Mouse (Mus musculus) spleen, adult 18-20 months (tissue): ENCODE measurements at regions not wholly inside any gene's neighbourhood (a gene's known extent, or its start where the extent isn't known, plus 50 kb on each side); places are given as distances from the start of the nearest gene placed in this dataset.

Source experiments
- DNase-seq, 2 experiments: peaks; one replicate each; pipeline ENCODE4 v3.0.0; 2022; ENCODE audit warnings: mixed read lengths in 2 of 2

GRCm38 (mm10) chr5:111660447-111660846, 73.3 kb upstream of the Gm26897 start:
- no peak for DNase-seq

- no peak for DNase-seq
Measured at GRCm38 (mm10) chr5:111660968-111661367, 72.8 kb upstream of the Gm26897 start.

DNA sequence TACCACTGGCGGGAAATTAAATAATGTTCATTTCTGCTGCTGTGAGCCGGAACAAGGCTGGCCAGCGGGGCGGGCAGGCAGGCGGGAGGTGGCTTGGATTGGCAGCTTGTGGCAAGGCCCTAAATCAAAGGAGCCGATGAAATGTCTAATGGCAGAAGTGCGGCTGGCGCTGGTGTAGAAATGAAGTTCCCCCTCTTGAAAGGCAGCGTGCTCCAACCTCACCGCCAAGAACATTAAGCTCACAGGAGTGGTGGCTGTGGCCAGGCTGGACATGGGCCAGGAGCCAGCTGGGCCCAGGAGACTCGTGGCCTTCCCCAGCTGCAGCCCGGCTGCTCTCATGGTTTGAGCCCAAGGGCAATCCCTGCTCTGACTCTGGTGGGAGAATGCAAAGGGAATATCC, 71.8 kb upstream of the Gm26897 start:
- DNase-seq, result no peak

- DNase-seq, result no peak
Measured at GRCm38 (mm10) chr5:111663831-111664230, 69.9 kb upstream of the Gm26897 start.

DNA sequence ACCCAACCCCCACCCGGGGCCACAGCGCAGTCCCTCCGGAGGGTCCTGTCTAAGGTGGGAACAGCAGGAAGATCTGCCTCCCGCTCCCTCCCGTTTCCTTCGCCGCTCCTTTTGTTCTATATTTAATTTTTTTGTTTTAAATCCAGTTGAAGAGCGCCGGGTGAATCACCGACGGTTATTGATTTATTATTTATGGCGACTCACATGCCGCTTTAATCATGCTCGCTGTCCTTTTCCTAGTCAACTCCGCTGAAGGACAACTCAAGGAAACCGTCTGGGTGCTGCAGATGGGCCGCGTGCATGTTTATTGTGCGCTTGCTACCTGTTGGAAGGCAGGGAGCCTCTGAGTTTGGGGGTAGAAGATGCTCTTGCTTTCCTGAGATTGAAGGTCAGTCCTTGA, 68.3 kb upstream of the Gm26897 start:
- no peak for DNase-seq

GRCm38 (mm10) chr5:111666007-111666406, 67.7 kb upstream of the Gm26897 start:
- no peak for DNase-seq

- DNase-seq, result peak in 1 of 2 experiments; percentile 11
Measured at GRCm38 (mm10) chr5:111667901-111668300, 65.8 kb upstream of the Gm26897 start.

DNA sequence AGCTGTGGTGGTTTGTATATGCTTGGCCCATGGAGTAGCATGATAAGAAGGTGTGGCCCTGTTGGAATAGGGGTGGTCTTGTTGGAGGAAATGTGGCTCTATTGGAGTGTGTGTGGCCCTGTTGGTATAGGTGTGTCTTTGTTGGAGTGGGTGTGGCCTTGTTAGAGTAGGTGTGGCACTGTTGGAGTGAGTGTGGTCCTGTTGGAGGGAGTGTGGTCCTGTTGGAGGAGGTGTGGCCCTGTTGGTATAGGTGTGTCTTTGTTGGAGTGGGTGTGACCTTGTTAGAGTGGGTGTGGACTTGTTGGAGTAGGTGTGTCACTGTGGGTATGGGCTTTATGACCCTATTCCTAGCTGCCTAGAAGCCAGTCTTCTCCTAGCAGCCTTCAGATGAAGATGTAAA, 64.6 kb upstream of the Gm26897 start:
- no peak for DNase-seq

GRCm38 (mm10) chr5:111671762-111672161, 62.0 kb upstream of the Gm26897 start:
- DNase-seq, result no peak

DNA sequence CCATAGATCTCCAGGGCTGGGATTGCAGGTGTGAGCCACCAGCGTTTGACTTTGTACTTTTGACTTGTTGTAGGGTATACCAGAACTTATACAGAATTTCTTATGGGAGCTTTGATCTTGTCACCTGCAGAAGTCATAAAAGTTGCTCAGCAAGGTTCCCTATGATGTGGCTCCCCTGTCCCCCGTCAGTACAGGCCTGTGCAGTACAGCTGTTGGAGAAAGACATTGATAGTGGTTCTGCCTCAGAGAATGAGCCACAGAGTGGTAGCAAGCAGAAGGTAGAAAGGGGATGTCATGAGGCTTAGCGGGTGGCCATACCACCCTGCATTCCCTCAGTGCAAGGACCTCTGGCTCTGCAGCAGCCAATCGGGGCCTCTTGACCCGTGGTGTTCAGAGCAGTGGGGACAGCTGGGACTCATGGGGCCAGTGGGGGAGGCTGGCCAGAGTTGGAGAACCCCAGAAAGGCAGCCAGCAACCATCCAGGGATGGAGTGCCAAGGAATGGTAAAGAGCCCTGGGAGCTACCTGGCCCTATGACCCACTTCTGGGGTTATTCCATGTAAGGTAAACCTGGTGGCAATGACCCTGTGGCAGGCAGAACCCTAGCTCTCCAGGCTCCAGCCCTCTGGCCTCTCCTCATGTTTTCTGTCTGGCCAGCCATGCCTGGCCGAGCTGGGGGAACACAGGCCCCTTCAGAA, 58.6 kb upstream of the Gm26897 start:
- DNase-seq, result no peak

- no peak for DNase-seq
Measured at GRCm38 (mm10) chr5:111675673-111676261, 58.0 kb upstream of the Gm26897 start.

DNA sequence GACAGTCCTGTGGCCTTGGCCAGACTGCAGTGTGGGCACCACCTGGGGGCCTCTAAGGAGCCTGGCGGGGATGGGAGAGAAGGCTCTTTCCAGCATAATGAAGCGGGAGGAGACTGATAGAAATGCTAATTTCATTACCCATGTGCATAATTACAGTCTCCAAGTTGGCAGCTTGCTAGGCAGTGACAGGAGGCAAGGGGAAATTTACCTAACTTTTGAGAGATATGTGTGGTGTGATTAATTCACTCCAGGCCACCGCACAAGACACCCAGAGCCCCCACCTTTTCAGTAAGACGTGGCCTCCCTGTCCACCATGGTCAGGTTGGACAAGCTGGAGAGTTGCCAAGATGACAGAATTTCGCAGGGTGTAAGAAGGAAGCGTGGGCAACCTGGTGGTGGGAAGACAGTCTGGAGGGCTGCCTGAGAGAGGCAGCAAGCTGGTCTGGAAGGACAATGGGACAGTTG, 55.8 kb upstream of the Gm26897 start:
- DNase-seq, result no peak

- no peak for DNase-seq
Measured at GRCm38 (mm10) chr5:111678496-111678895, 55.2 kb upstream of the Gm26897 start.

- no peak for DNase-seq
Measured at GRCm38 (mm10) chr5:111681362-111682028, 52.2 kb upstream of the Gm26897 start.

DNA sequence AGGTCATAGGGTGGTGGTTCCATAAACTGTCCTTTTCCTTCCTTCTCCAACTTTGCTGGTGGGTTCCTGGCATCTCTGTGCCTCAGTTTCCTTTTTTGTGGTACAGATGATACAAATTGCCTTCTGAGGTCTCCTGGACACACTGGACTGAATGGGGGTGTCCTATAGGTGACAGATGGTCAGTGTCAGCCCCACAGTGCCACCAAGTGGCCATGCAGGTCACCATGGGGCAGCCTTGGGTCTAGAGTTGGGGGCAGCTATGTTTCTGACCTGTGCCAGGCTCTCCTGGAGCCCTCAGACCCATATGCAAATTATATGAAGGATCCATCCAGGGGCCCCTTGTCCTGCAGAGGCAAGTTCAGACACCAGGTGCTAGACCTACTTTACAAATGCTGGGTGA, 50.8 kb upstream of the Gm26897 start:
- DNase-seq, result peak in 1 of 2 experiments; percentile 18
